Mouse (Mus musculus): ENCODE results near the gene Sacm1l. TPM values are rescaled to one million over a fixed set of nuclear protein-coding genes. Genes with fewer than 3 reads are reported as not detected.

Sacm1l gene
- polyA plus RNA-seq, 1 experiment from 2014 or later = 50.2 TPM

DNA sequence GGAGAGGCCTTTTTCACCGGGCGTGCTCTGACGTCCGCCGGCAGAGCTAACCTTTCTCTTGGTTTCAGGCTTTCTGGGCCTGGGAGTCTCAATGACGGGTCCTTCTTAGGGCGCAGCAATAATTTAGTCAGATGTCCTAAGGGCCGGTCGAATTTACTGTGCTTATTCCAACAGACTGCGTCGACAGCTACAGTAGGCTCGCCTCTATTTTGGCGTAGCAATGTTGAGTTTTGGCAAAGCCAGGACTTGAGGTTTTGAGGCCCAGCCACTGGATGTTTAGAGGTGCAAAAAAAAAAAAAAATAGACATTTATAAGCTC, 558 bp downstream of the Sacm1l start:
- H3K9me3 ChIP-seq = no peaks in the 10 kb centered on the region
- H3K4me2 ChIP-seq = peak overlapping the region; percentile 76
- H3K4me3 ChIP-seq = peak overlapping the region; percentile 89
- 0 out of 2 replicates have a peak, but pooled peaks cover 4% of the 10 kb centered on the region for H3K36me3 ChIP-seq
- no peaks in the 10 kb centered on the region for H3K27me3 ChIP-seq
- H3K4me1 ChIP-seq (replicated peaks) = peaks cover 35% of the 10 kb centered on the region
- peak overlapping the region; percentile 96 for H3K27ac ChIP-seq (replicated peaks)
- ATAC-seq (ENCODE audit: low read depth) = no peak
- H3K9ac ChIP-seq = peak overlapping the region; percentile 96
- under 1% methylated on average over 13 of the region's 13 CpGs for WGBS

DNA sequence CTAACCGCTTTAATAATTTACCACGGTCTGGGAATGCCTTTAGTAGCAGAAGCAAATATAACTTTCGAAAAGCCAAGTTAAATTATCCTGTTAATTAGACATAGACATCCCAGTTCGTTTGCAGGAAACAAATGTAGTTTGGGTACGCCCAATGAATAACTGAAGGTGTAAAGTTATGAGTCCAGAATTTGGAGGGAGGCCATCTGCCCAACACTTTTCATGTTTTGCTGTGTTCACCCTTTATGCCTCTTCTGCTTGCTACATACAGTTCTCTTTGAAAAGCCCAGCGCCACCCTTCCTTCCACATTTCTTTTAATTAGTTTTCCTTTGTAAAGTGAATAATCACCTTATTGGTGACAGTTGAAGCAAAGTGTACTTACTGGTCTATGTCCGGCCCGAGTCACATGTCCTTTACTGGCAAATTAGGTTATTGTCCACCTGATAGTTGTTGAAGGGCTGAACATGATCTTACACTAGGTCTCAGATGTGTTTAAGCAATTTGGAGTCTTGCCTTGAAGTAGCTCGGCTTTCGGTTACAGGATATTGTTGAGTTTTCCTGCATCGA, 1.1 kb downstream of the Sacm1l start:
- Histone ChIP-seq H3K36me3 (0 out of 2 replicates have a peak, but pooled peaks cover 4% of the 10 kb centered on the region), H3K9me3 (no peaks in the 10 kb centered on the region), H3K9ac (peak overlapping the region; percentile 96), H3K4me2 (peak overlapping the region; percentile 76), H3K4me1 (replicated peaks) (peaks cover 35% of the 10 kb centered on the region), H3K4me3 (peak overlapping the region; percentile 89), H3K27me3 (no peaks in the 10 kb centered on the region), H3K27ac (replicated peaks) (peak overlapping the region; percentile 96)
- no peak for ATAC-seq (ENCODE audit: low read depth)
- WGBS = 42% methylated on average over 11 of the region's 11 CpGs

DNA sequence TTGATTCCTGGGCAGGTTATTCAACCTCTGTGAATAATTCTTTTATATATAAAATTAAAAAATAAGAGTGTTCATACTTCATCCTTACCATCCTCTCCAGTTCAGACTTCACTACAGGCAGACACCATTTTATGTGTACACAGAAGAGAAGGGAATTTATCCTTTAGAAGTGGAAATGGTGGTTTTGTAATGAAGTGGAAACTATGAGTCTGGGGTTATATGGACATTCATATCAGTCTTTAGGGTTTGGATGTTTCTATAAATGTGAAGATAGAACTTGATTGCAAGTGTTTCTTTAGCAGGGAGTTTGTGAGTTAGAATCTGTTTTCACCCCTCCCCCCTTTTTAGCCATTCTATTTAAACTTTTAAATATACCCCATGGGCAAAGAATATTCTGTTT, 1.7 kb downstream of the Sacm1l start:
- Histone ChIP-seq H3K4me2 (peak overlapping the region; percentile 76), H3K9me3 (no peaks in the 10 kb centered on the region), H3K4me1 (replicated peaks) (peaks cover 35% of the 10 kb centered on the region), H3K9ac (peak overlapping the region; percentile 96; the same call in 1 of the 2 replicates), H3K27me3 (no peaks in the 10 kb centered on the region), H3K36me3 (0 out of 2 replicates have a peak, but pooled peaks cover 4% of the 10 kb centered on the region), H3K4me3 (peak overlapping the region; percentile 89), H3K27ac (replicated peaks) (no peak overlapping the region)
- ATAC-seq (ENCODE audit: low read depth) = no peak

DNA sequence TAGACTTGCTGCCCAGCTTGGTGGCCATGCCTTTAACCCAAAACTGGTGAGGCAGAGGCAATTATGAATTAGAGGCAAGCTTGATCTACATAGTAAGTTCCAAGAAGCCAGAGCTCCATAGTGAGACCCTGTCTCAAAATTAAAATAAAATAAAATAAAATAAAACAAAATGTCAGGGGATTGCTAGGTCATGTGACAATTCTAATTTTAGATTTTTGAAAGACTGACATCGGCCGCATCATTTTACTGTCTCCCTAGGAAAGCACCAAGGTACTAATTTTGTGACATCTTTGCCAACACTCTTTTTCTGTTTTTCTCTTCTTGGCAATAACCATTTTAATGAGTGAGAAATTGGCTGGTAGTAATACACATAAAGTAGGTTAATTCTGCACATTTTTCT, 7.1 kb downstream of the Sacm1l start:
- H3K4me3 ChIP-seq = no peak overlapping the region
- 0 out of 2 replicates have a peak, but pooled peaks cover 4% of the 10 kb centered on the region for H3K36me3 ChIP-seq
- no peaks in the 10 kb centered on the region for H3K27me3 ChIP-seq
- no peak for ATAC-seq (ENCODE audit: low read depth)
- no peak overlapping the region for H3K9ac ChIP-seq
- H3K27ac ChIP-seq (replicated peaks) = no peak overlapping the region
- peaks cover 10% of the 10 kb centered on the region for H3K4me1 ChIP-seq (replicated peaks)
- H3K9me3 ChIP-seq = no peaks in the 10 kb centered on the region
- H3K4me2 ChIP-seq = no peak overlapping the region
- WGBS = 95% methylated on average over 2 of the region's 2 CpGs

DNA sequence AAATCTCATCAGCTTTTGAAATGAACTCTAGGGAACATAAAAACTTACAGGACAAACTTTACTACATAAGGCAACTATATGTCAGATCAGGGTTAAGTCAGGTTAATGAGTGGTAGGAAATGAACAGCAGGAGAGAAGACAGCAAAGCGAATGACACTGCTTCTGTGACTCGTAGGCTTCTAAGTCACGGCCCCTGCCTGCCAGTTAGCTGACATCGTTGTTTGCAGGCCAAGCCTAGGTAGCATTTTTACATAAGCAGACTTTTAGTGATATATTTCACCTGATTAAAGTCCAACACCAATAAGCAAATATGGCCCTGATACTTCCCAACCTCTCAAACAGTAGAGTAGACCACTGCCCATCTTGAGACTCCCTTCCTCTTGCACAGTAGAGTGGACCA, 8.6 kb downstream of the Sacm1l start:
- H3K4me3 ChIP-seq = no peak overlapping the region
- no peaks in the 10 kb centered on the region for H3K9me3 ChIP-seq
- H3K4me2 ChIP-seq = no peak overlapping the region
- no peak for ATAC-seq (ENCODE audit: low read depth)
- H3K27ac ChIP-seq (replicated peaks) = no peak overlapping the region
- no peaks in the 10 kb centered on the region for H3K4me1 ChIP-seq (replicated peaks)
- H3K36me3 ChIP-seq = peaks cover 6% of the 10 kb centered on the region; the same call in 1 of the 2 replicates
- no peak overlapping the region for H3K9ac ChIP-seq
- 74% methylated on average over 4 of the region's 4 CpGs for WGBS
- no peaks in the 10 kb centered on the region for H3K27me3 ChIP-seq

DNA sequence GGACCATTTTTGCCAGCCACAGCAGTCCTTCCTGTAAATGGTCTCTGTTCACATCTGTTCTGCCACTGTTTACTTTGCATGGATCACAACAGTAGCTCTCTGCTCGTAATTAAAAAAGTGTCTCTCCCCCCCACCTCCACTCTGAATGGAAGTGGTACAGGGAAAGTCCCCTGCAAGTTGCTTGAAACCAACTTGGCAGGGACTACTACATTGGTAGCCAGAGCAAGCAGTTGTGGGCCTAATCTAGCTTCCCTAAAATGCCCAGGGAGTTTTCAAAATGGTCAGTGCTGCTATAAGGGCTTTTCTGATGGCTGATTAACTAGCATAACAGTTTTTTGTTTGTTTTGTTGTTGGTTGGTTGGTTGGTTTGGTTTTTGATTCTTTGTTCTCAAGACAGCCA, 9.5 kb downstream of the Sacm1l start:
- 79% methylated on average over 1 of the region's 1 CpGs for WGBS
- peaks cover 14% of the 10 kb centered on the region for H3K36me3 ChIP-seq
- H3K4me2 ChIP-seq = no peak overlapping the region
- H3K27ac ChIP-seq (replicated peaks) = no peak overlapping the region
- no peak overlapping the region for H3K9ac ChIP-seq
- H3K4me1 ChIP-seq (replicated peaks) = no peaks in the 10 kb centered on the region
- H3K27me3 ChIP-seq = no peaks in the 10 kb centered on the region
- no peaks in the 10 kb centered on the region for H3K9me3 ChIP-seq
- H3K4me3 ChIP-seq = no peak overlapping the region
- ATAC-seq (ENCODE audit: low read depth) = no peak

DNA sequence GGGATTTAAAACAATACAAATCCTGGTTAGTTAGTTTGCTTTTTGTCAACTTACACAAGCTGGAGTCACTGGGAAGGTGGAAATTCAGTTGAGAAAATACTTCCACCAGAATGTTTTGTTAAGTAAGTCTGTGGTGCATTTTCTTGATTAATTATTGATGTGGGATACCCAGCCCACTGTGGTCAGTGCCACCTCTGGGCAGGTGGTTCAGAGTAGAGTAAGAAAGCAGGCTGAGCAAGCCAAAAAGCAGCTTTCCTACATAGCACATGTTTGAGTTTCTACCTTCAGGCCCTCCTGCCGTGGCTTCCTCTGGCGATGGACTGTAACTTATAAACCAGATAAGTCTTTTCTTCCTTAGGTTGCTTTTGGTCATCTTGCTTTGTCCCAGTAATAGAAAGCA, 10.3 kb downstream of the Sacm1l start:
- H3K9ac ChIP-seq = no peak overlapping the region
- no peak overlapping the region for H3K27ac ChIP-seq (replicated peaks)
- H3K27me3 ChIP-seq = no peaks in the 10 kb centered on the region
- no peak overlapping the region for H3K4me2 ChIP-seq
- no peaks in the 10 kb centered on the region for H3K4me1 ChIP-seq (replicated peaks)
- WGBS = 91% methylated on average over 2 of the region's 2 CpGs
- H3K9me3 ChIP-seq = no peaks in the 10 kb centered on the region
- peaks cover 11% of the 10 kb centered on the region for H3K36me3 ChIP-seq
- no peak overlapping the region for H3K4me3 ChIP-seq
- ATAC-seq (ENCODE audit: low read depth) = no peak

DNA sequence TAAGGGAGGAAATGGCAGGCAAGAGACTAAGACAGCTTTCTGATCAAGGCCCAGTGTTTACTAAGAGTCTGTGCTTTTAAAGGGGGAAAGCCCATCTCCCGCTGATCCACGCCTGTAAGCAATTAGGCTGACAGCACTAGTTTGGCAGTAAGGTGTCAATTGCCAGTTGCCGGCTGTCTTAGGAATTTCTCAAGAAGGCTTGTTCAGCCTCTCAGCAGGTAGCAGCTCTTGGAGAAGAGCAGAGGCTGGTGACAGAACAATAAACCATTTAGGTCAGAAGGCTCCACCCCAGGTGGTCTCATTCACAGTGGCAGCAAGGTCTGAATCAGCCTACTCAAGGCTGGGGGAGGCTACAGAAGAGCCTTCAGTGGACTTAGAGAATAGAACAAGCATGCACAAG, 25.0 kb downstream of the Sacm1l start:
- H3K27me3 ChIP-seq = no peaks in the 10 kb centered on the region
- H3K27ac ChIP-seq (replicated peaks) = no peak overlapping the region
- no peak for ATAC-seq (ENCODE audit: low read depth)
- H3K4me1 ChIP-seq (replicated peaks) = 0 out of 2 replicates have a peak, but pooled peaks cover 4% of the 10 kb centered on the region
- H3K4me3 ChIP-seq = no peak overlapping the region
- 9% methylated on average over 3 of the region's 3 CpGs for WGBS
- H3K4me2 ChIP-seq = no peak overlapping the region
- no peaks in the 10 kb centered on the region for H3K9me3 ChIP-seq
- no peak overlapping the region for H3K9ac ChIP-seq
- peaks cover 90% of the 10 kb centered on the region for H3K36me3 ChIP-seq

DNA sequence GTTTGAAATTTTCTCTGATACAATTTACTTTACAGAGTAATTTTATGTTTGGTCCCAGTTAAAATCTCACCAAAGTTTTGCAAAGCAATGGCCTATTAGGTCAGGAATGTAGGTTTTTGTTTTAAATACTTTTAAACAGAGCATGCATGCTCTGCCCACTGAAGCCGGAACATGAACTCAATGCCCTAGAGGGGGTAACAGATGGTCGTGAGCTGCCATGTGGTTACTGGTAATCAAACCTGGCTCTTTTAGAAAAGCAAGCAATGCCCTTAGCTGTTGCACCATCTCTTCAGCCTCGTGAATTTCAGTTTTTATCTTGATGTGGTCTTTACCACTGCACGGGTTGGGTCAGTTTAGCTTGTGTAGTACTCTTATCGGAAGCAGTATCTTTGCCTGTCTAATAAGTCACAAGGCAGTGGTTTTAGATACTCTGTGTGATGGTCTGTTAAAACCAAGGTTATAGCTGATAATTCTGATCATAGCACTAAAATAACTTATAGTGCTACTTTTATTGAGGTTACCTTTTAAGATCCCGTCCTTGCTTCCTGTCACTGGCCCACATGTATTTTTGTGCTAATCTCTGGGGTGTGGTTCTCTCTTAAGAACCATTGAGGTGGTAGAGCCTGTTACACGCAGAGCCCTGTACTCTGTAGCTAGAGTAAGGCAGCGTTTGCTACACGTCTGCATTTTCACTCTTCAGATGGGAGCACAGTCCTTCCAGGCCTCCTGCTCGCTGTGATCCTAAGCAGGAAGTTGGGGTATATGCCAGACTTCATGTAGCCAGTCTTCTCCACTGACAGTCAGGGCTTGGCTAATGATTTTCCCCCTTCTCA, 48.0 kb downstream of the Sacm1l start:
- H3K4me3 ChIP-seq = no peak overlapping the region
- no peak overlapping the region for H3K4me2 ChIP-seq
- H3K9ac ChIP-seq = no peak overlapping the region
- peaks cover 37% of the 10 kb centered on the region for H3K36me3 ChIP-seq
- H3K9me3 ChIP-seq = no peaks in the 10 kb centered on the region
- H3K27ac ChIP-seq (replicated peaks) = no peak overlapping the region
- H3K4me1 ChIP-seq (replicated peaks) = no peaks in the 10 kb centered on the region
- 80% methylated on average over 10 of the region's 10 CpGs for WGBS
- no peak for ATAC-seq (ENCODE audit: low read depth)
- no peaks in the 10 kb centered on the region for H3K27me3 ChIP-seq

DNA sequence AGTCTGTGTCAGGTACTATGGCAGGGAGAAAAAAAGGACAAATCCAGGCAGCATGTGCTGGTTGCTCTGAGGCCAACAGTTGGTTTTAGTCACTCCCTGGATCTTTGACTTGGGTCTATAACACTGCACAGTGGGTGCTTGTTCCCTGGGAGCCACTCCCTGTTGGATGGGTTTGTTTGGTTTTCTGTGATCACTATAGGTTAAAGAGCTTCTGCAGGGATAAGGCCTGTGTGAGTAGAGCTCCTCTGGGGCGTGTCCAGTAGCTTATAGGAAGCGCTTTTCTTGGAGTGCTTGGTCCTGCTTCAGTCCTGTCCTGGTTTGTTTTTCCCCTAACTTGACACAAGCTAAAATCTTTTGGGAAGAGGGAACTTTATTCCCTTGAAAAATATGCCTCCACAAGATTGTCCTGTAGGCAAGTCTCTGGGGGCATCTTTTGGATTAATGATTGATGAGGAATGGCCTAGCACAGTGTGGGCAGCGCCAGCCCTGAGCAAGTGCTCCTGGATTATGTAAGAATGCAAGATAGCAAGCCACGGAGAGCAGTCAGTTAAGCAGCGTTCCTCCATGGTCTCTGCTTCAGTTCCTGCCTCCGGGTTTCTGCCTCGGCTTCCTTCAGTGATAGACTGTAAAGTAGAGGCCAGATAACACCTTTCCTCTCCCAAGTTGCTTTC, 59.8 kb downstream of the Sacm1l start:
- ATAC-seq (ENCODE audit: low read depth) = no peak
- 80% methylated on average over 7 of the region's 7 CpGs for WGBS
- Histone ChIP-seq H3K27ac (replicated peaks) (no peak overlapping the region), H3K27me3 (no peaks in the 10 kb centered on the region), H3K9ac (no peak overlapping the region), H3K36me3 (peaks cover 48% of the 10 kb centered on the region), H3K4me1 (replicated peaks) (no peaks in the 10 kb centered on the region), H3K4me3 (no peak overlapping the region), H3K9me3 (no peaks in the 10 kb centered on the region), H3K4me2 (no peak overlapping the region)

DNA sequence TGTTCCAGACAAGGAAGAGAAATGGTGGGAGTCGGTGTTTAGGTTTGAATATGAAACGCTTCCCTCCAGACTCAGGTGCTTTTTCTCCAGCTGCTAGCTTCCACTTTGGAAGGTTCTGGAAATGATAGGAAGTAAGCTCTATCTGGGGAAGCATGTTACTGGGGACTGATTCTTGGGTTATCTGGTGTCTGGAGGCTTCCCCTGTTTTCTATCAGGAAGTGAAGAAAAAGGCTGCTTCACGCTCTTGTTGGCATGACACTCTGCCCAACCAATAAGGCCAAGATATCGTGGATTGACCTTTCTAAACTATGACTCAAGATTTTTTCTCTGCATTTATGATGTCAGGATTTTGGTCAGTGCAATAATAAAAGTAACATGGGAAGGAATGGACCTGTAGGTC, 65.6 kb downstream of the Sacm1l start:
- Histone ChIP-seq H3K27ac (replicated peaks) (no peak overlapping the region), H3K4me2 (no peak overlapping the region), H3K27me3 (no peaks in the 10 kb centered on the region), H3K9me3 (no peaks in the 10 kb centered on the region), H3K4me3 (no peak overlapping the region), H3K4me1 (replicated peaks) (no peaks in the 10 kb centered on the region), H3K36me3 (peaks cover 31% of the 10 kb centered on the region), H3K9ac (no peak overlapping the region)
- no peak for ATAC-seq (ENCODE audit: low read depth)
- WGBS = 97% methylated on average over 4 of the region's 4 CpGs

DNA sequence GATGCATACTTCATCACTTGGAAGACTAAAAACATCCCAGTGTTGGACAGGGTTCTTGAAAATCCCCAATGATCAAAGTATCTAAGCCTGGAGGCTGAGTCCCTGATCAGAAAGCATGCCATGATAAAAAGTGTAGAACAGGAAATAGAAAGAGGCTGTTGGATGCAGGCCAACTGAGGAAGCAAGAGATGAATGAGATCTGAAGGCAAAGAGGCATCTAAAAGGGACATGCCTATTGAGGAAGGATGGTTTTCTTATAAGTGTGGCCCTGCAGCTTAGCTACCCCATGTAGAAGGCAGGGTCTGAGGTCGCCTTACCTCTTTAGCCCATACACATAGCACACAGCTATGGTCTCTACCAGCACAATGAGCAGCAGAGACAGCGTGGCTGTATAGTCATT, 67.4 kb downstream of the Sacm1l start:
- Histone ChIP-seq H3K4me3 (no peak overlapping the region), H3K9ac (no peak overlapping the region), H3K9me3 (no peaks in the 10 kb centered on the region), H3K36me3 (peaks cover 26% of the 10 kb centered on the region), H3K27ac (replicated peaks) (no peak overlapping the region), H3K4me2 (no peak overlapping the region), H3K27me3 (no peaks in the 10 kb centered on the region), H3K4me1 (replicated peaks) (no peaks in the 10 kb centered on the region)
- WGBS = 86% methylated on average over 2 of the region's 2 CpGs
- no peak for ATAC-seq (ENCODE audit: low read depth)
